Mouse (Mus musculus) liver, embryonic 12.5 days (tissue): Measurements from ENCODE around the gene Hes2. TPM values are rescaled to one million over a fixed set of nuclear protein-coding genes. Genes with fewer than 3 reads are reported as not detected.

Experiments
- ATAC-seq: fragments of 200-750 bp; cut with Nextera tagmentation; 2 replicates; pipeline ENCODE4 v1.8.0; 2017; ENCODE audit warnings: moderate number of reproducible peaks, mild to moderate bottlenecking, moderate library complexity
- H3K27ac ChIP-seq: fragments of 300-500 bp; sonication (generic); 2 replicates; pipeline ENCODE4 v1.5.1; 2016; ENCODE audit warnings: mild to moderate bottlenecking
- H3K27me3 ChIP-seq: fragments of 300-500 bp; sonication (generic); replicated peaks from 2 replicates; pipeline ENCODE4 v1.6.1; 2016; ENCODE audit warnings: mild to moderate bottlenecking, moderate library complexity
- H3K36me3 ChIP-seq: fragments of 300-500 bp; sonication (generic); 2 replicates; pipeline ENCODE4 v1.6.1; 2016; ENCODE audit warnings: mild to moderate bottlenecking, moderate library complexity
- H3K4me1 ChIP-seq: fragments of 300-500 bp; sonication (generic); 2 replicates; pipeline ENCODE4 v1.6.1; 2016
- H3K4me2 ChIP-seq: fragments of 300-500 bp; sonication (generic); 2 replicates; pipeline ENCODE4 v1.6.1; 2016; ENCODE audit warnings: mild to moderate bottlenecking, moderate library complexity
- H3K4me3 ChIP-seq: fragments of 300-500 bp; sonication (generic); 2 replicates; pipeline ENCODE4 v1.5.1; 2016; ENCODE audit warnings: mild to moderate bottlenecking, moderate library complexity
- H3K9ac ChIP-seq: fragments of 300-500 bp; sonication (generic); 2 replicates; pipeline ENCODE4 v1.6.1; 2016; ENCODE audit warnings: mild to moderate bottlenecking, moderate library complexity
- H3K9me3 ChIP-seq: fragments of 300-500 bp; sonication (generic); replicated peaks from 2 replicates; pipeline ENCODE4 v1.6.1; 2016; ENCODE audit warnings: mild to moderate bottlenecking, moderate library complexity
- WGBS: fragments of 180-500 bp; shearing (Covaris S2); methylation state at CpG from one replicate; pipeline ENCODE4 v1.1.7; 2016; ENCODE audit not compliant: insufficient replicate concordance; 5-methylcytosine and 5-hydroxymethylcytosine counted together
- polyA plus RNA-seq: library from polyadenylated mRNA; unstranded; fragments of >200 nt; fragmentation: Nextera tagmentation; extraction: Ambion mirVana; gene quantifications from 2 replicates; pipeline ENCODE4 v1.2.1, GENCODE M21; 2016

The Hes2 gene
- polyA plus RNA-seq, 1 experiment from 2014 or later = 0.05 TPM

DNA sequence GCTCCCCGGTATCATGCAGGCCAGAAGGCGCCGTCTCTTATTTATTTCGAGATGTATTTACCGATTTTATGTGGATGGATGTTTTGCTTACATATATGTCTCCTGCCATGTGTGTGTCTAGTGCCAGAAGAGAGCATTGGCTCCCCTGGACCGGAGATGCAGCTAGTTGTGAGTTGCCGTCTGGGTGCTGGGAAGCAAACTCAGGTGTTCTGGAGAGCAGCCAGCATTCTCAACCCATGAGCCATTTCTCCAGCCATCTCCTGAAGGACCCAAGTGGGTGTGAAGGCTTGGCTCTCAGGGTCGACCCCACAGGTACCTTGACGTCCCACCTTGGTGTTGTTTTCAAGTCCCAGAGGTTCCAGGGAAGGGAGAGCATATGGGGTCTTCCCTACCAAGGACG lies 23.5 kb downstream of the Hes2 start:
- peaks cover 18% of the 10 kb centered on the region for H3K27me3 ChIP-seq
- ATAC-seq = no peak
- H3K4me2 ChIP-seq = no peak overlapping the region
- no peaks in the 10 kb centered on the region for H3K9me3 ChIP-seq
- H3K4me3 ChIP-seq = no peak overlapping the region
- 74% methylated on average over 10 of the region's 10 CpGs for WGBS
- 0 out of 2 replicates have a peak, but pooled peaks cover 2% of the 10 kb centered on the region for H3K36me3 ChIP-seq
- peaks cover 68% of the 10 kb centered on the region for H3K4me1 ChIP-seq
- no peak overlapping the region for H3K9ac ChIP-seq
- H3K27ac ChIP-seq = no peak overlapping the region

DNA sequence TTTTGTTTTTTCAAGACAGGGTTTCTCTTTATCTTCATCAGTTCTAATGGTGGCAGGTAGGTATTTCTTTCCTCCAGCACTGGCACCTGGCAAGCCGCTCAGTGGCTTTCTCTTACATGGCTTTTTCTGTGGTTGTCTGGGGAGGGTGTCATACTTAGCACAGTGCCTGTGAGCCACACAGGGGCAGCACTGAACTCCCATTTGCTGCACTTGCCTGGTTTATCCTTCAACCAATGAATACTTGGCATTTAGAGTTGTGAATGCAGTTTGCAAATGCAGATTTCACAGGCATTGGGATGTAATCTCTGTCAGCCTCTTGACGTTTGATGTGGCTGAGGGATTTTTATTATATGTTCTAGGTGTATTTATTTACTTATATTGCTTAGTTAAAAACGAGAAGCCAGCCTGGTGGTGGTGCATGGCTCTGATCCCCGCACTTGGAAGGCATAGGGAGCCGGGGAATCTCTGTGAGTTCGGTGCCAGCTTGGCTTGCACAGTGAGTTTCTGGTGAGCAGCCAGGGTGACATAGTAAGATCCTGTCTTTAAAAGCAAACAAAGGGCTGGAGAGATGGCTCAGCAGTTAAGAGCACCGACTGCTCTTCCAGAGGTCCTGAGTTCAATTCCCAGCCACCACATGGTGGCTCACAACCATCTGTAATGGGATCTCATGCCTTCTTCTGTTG lies 25.8 kb downstream of the Hes2 start:
- Histone ChIP-seq H3K27me3 (peaks cover 6% of the 10 kb centered on the region), H3K9me3 (no peaks in the 10 kb centered on the region), H3K27ac (no peak overlapping the region), H3K4me3 (no peak overlapping the region), H3K4me2 (peak overlapping the region; percentile 58; the same call in 1 of the 2 replicates), H3K36me3 (0 out of 2 replicates have a peak, but pooled peaks cover 2% of the 10 kb centered on the region), H3K9ac (no peak overlapping the region), H3K4me1 (peaks cover 56% of the 10 kb centered on the region)
- WGBS = 67% methylated on average over 7 of the region's 7 CpGs
- no peak for ATAC-seq

DNA sequence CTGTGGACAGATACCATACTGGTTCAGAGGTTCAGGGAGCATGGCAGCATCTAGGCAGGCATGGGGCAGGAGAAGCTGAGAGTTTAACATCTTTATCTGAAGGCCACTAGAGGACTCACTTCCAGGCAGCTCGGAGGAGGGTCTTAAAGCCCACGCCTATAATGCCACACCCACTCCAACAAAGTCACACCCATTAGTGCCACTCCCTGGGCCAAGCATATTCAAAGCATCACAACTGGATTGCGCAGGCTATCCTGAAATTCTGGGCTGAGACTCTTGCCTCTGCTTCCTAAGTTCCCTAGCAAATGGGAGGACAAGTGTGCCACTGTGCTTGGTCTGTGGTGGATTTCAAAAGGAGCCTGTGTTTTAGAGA lies 26.5 kb downstream of the Hes2 start:
- peak; percentile 79 for ATAC-seq
- Histone ChIP-seq H3K36me3 (0 out of 2 replicates have a peak, but pooled peaks cover 2% of the 10 kb centered on the region), H3K27ac (peak overlapping the region; percentile 75), H3K9ac (peak overlapping the region; percentile 55; the same call in 1 of the 2 replicates), H3K4me1 (peaks cover 57% of the 10 kb centered on the region), H3K4me2 (peak overlapping the region; percentile 58), H3K27me3 (peaks cover under 1% of the 10 kb centered on the region; the same call in 1 of the 2 replicates), H3K4me3 (peak overlapping the region; percentile 21), H3K9me3 (no peaks in the 10 kb centered on the region)
- WGBS = 6% methylated on average over 3 of the region's 3 CpGs

DNA sequence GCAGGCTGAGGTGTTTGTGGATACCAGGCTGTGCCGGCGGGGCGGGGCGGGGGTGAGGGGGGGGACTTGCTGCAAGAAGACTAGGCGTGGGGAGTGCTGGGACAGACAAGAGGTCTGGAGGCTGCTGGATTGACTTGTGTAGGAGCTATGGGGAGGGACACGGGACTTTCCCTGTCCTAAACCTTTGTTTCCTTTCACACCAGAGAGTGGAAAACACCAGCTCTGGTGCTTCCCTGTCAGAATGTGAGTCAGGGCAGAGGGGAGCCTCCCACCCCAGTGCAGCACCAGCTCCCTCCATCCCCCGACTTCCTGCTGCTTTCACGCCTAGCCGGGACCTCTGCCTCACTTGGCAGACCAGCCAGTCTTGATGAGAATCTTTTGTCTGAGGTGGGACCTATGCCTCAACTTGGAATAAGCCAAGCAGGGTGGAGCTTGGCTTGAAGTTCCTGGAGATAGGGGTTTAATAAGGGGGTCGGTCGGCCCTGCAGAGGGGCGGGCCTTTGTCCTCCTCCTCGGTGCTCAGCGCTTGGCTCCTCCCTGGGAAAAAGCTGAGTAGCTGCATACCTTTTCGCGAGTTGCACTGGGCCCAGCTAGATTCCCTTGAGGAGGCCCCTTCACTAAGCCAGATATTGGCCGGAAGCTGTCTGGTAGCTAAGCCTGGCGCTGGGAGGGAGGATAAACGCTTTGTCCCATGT lies 27.0 kb downstream of the Hes2 start:
- 0 out of 2 replicates have a peak, but pooled peaks cover 2% of the 10 kb centered on the region for H3K36me3 ChIP-seq
- no peaks in the 10 kb centered on the region for H3K27me3 ChIP-seq
- H3K4me1 ChIP-seq = peaks cover 57% of the 10 kb centered on the region
- ATAC-seq = peak; percentile 37
- peak overlapping the region; percentile 55 for H3K9ac ChIP-seq
- peak overlapping the region; percentile 21 for H3K4me3 ChIP-seq
- 4% methylated on average over 19 of the region's 19 CpGs for WGBS
- peak overlapping the region; percentile 75 for H3K27ac ChIP-seq
- H3K4me2 ChIP-seq = peak overlapping the region; percentile 58
- H3K9me3 ChIP-seq = no peaks in the 10 kb centered on the region

DNA sequence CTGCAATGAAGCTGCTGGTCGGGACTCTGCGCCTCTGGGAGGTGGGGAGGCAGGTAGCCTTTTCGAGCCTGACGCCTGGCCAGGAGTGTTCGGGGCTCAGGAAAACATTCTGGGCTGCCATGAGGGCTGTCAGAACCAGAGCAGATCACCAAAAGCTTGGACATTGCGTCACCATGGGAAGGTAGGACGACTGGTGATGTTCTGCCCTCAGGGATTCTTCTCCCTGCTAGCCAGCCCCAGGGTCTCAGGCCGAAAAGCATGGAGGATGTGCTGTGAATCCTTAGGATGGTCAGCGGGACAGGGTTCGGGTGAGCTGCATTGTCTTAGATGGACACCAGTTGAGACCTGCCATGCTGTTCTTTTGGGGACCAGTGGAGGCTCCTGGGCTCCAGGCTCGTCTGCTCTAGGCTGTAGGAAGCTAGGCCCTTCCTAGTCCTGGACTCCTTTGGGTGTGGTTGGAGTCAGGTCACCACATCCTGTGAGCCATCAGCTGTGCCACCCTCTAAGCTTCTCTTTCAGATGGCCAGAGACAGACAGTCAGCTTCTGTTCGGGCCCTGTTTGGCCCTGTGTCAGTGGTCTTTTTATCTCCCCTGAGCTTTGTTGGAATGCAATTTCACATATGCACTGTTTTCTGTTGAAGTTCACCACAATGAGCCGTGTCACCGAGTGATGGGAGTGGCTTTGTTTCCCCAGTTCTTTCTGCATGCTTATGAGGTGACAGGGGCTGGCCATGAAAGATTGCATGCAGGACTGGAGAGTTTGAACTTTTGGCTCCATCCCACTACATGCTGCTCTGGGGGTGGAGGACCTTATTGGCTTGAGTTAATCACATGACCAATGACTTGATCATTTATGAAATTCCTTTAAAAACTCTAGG lies 27.8 kb downstream of the Hes2 start:
- 24% methylated on average over 14 of the region's 14 CpGs for WGBS
- peak overlapping the region; percentile 58 for H3K4me2 ChIP-seq
- peak overlapping the region; percentile 21 for H3K4me3 ChIP-seq
- ATAC-seq = no peak
- H3K36me3 ChIP-seq = 0 out of 2 replicates have a peak, but pooled peaks cover 2% of the 10 kb centered on the region
- H3K4me1 ChIP-seq = peaks cover 59% of the 10 kb centered on the region
- H3K27me3 ChIP-seq = no peaks in the 10 kb centered on the region
- no peaks in the 10 kb centered on the region for H3K9me3 ChIP-seq
- H3K27ac ChIP-seq = peak overlapping the region; percentile 75
- peak overlapping the region; percentile 55 for H3K9ac ChIP-seq

DNA sequence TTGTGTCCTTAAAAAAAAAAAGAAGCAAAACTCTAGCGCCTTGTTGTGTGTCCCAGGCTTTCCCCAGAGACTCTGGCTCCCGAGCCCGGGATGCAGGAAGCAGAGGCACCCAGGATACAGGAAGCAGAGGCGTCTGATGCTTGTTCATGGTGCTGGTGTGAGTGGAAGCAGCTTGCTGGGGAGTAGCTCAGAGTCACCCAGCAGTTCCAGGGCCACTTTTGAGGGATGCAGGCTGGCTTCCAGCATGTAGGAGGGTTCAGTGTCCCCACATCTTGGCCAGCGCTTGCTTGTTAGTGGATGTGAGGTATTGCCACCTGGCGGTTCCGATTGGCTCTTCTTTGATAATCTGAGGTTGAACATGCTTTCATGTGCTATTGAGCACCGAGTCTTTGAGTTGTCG lies 28.5 kb downstream of the Hes2 start:
- no peak overlapping the region for H3K27ac ChIP-seq
- no peak overlapping the region for H3K4me3 ChIP-seq
- H3K9me3 ChIP-seq = no peaks in the 10 kb centered on the region
- no peak overlapping the region for H3K4me2 ChIP-seq
- H3K36me3 ChIP-seq = no peaks in the 10 kb centered on the region
- H3K4me1 ChIP-seq = peaks cover 60% of the 10 kb centered on the region
- no peak overlapping the region for H3K9ac ChIP-seq
- ATAC-seq = no peak
- H3K27me3 ChIP-seq = no peaks in the 10 kb centered on the region
- 67% methylated on average over 9 of the region's 9 CpGs for WGBS

DNA sequence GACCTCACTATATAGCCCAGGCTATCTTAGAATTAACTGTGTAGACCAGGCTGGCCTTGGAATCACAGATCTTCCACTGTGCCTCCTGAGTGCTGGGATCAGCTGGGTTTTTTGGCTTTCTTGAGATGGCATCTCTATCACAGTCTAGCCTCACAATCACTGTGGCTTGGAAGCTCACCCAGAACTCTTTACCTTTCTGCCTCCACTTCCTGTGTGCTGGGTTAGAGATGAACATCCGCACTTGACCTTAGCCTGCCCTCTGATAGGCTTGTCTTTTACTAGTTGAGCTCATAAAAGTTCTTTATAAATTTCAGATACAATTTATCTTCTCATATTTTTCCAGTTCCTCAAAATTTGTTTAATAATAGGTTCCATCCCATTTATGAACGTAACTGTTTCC lies 30.0 kb downstream of the Hes2 start:
- H3K4me1 ChIP-seq = peaks cover 68% of the 10 kb centered on the region
- WGBS = 84% methylated on average over 2 of the region's 2 CpGs

DNA sequence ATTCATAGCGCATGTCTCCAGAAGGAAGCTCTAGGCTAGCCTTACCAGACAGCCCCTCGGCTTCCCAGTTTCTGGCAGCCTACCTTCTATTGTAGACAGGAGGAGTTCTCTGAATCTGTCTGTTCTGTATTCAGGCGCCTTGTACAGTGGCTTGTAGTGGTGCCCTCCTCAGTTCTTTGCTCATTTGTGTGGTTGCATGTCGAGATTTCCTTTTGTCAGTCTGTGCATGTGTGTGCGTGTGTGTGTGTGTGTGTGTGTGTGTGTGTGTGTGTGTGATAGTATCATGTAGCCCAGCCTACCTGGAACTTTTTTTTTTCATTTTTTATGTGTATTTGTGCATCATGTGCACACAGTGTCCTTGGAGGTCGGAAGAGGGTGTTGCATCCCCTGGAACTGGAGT lies 30.4 kb downstream of the Hes2 start:
- Histone ChIP-seq H3K9ac (no peak overlapping the region), H3K9me3 (no peaks in the 10 kb centered on the region), H3K4me1 (peaks cover 65% of the 10 kb centered on the region), H3K4me3 (no peak overlapping the region), H3K4me2 (no peak overlapping the region), H3K36me3 (no peaks in the 10 kb centered on the region), H3K27ac (no peak overlapping the region), H3K27me3 (no peaks in the 10 kb centered on the region)
- 72% methylated on average over 6 of the region's 6 CpGs for WGBS
- ATAC-seq = no peak

More for the DNA sequence above, 30.0 kb downstream of the Hes2 start:
- Histone ChIP-seq H3K9me3 (no peaks in the 10 kb centered on the region), H3K9ac (no peak overlapping the region), H3K36me3 (no peaks in the 10 kb centered on the region), H3K27ac (no peak overlapping the region), H3K27me3 (no peaks in the 10 kb centered on the region), H3K4me2 (no peak overlapping the region), H3K4me3 (no peak overlapping the region)
- no peak for ATAC-seq

DNA sequence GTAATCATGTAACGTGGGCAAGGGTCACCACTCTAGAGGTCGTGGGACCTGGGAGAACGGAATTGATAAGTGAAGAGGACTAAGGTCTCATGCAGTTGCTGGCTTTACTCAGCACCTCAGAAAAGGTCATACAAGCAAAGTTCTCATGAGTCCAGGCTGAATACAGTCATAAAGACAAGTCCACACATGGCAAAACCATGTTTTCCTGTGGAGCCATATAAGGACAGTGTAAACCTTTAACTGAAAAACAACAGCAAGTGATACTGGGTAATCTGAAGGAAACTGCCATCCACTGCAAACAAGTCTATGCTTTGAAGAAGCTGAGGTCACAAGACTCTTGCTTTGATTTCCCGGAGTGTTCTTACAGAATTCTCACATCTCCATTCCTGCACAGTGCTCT lies 31.0 kb downstream of the Hes2 start:
- no peaks in the 10 kb centered on the region for H3K36me3 ChIP-seq
- WGBS = 57% methylated on average over 4 of the region's 4 CpGs
- no peak for ATAC-seq
- H3K27me3 ChIP-seq = no peaks in the 10 kb centered on the region
- H3K9me3 ChIP-seq = no peaks in the 10 kb centered on the region
- H3K27ac ChIP-seq = peak overlapping the region; percentile 32; the same call in 1 of the 2 replicates
- H3K4me3 ChIP-seq = no peak overlapping the region
- H3K9ac ChIP-seq = peak overlapping the region; percentile 29; the same call in 1 of the 2 replicates
- H3K4me2 ChIP-seq = peak overlapping the region; percentile 33; the same call in 1 of the 2 replicates
- H3K4me1 ChIP-seq = peaks cover 65% of the 10 kb centered on the region

DNA sequence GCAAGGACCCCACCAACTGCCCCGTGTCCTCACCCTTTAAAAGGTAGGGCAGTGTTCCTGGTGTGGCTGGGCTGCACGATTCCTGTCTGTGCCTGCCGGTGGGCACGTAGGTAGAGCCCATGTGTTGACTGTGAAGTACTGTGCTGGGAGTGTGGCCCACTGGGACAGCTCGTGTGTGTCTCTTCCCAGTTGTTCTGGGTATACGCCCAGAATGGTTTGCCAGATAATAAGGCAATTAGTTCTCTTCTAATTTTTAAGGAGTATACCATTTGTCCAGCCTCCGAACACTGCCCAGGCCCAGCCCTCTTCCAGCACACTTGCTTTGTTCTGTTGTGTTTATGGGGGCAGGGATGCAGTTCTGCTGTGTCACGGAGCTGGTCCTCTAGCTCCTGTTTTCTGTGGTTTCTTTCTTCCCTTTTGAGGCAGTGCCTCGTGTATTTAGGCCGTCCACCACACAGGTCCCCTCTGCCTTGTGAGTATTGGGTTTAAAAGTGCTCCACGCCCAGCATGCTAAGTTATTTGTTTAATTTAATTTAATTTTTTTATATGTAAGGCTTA lies 31.5 kb downstream of the Hes2 start:
- Histone ChIP-seq H3K27ac (peak overlapping the region; percentile 32), H3K27me3 (no peaks in the 10 kb centered on the region), H3K36me3 (no peaks in the 10 kb centered on the region), H3K9me3 (no peaks in the 10 kb centered on the region), H3K4me3 (no peak overlapping the region), H3K9ac (peak overlapping the region; percentile 29), H3K4me2 (peak overlapping the region; percentile 33), H3K4me1 (peaks cover 65% of the 10 kb centered on the region)
- ATAC-seq = peak; percentile 14; the same call in 1 of the 2 replicates
- 30% methylated on average over 11 of the region's 11 CpGs for WGBS

DNA sequence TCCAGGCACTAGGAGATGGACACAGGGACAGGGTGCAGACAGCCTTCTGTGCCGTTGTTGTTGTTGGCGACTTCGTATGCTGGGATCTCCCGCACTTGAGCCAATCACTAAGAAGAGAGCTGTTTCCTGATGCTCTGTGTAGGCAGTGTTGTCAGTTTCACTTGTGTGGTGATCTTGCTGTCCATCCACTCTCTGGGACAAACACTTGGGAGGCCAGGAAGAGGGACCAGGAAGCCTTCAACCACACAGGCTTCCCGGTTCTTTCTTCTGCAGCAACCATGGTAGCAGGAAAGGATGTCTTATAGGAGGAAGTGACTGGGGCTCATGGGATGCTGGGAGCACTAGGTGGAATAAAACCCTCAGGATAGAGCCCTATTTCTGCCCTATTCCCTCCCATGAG lies 32.0 kb downstream of the Hes2 start:
- Histone ChIP-seq H3K4me3 (no peak overlapping the region), H3K9me3 (no peaks in the 10 kb centered on the region), H3K27ac (peak overlapping the region; percentile 32), H3K4me2 (peak overlapping the region; percentile 33), H3K36me3 (no peaks in the 10 kb centered on the region), H3K27me3 (no peaks in the 10 kb centered on the region), H3K9ac (no peak overlapping the region), H3K4me1 (peaks cover 64% of the 10 kb centered on the region)
- WGBS = 24% methylated on average over 5 of the region's 5 CpGs
- ATAC-seq = no peak
